Mouse (Mus musculus): ENCODE measurements around the gene Mroh3.

Gene Mroh3

DNA sequence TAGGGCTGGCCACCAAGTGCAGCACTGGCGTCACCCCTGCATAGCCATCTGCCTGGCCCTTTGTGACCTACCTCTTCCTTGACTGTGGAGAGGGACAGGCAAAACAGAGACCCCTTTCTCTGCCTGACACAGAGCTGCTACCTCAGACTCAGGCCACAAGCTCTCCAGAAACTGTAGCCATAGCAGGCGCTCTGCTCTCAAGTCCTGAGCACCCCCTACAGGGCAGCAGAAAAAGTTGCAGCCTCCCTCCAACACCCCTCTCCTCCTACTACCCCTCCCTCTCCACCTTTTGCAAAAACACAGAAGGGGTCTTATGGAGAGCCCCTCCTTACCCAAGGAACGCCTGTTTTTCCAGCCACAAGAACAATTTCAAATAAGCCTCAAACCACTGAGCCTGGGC, at the start of gene Mroh3:
Gene Mroh3 (minus strand): TSS at position 26 of the 400 bp plus-strand sequence.
- no peak for DNase-seq

DNA sequence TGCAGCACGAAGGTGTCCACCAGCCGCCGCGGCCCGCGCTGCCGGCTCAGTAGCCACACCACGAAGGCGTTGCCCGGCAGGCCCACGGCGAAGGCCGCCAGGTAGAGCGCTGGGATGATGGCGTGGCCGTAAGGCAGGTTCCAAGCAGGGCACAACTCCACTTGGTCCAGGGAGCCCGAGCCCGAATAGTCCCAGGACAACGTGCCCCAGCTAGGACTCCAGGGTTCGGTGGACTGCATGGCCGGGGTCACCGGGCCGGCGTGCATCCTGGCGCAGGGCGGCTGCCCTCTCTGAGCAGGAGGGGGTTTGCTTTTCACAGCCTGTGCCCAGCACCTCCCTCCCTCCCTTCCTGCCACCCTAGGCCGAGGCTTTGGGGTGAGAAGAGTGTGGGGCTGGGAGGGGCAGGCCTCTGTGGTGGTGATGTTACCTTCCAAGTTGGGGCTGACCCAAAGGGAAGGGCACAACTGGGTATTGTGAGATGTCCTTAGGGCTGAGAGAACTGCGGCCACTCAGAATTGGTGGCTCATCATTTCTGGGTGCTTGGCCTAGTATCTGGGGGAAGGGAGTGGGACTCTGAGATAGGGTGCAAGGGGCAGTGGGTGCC, 48.1 kb upstream of the Mroh3 start, which contains the start of gene Gpr25:
Gene Gpr25 (minus strand): TSS at position 239 of the 604 bp plus-strand sequence.
- DNase-seq, result no peak

DNA sequence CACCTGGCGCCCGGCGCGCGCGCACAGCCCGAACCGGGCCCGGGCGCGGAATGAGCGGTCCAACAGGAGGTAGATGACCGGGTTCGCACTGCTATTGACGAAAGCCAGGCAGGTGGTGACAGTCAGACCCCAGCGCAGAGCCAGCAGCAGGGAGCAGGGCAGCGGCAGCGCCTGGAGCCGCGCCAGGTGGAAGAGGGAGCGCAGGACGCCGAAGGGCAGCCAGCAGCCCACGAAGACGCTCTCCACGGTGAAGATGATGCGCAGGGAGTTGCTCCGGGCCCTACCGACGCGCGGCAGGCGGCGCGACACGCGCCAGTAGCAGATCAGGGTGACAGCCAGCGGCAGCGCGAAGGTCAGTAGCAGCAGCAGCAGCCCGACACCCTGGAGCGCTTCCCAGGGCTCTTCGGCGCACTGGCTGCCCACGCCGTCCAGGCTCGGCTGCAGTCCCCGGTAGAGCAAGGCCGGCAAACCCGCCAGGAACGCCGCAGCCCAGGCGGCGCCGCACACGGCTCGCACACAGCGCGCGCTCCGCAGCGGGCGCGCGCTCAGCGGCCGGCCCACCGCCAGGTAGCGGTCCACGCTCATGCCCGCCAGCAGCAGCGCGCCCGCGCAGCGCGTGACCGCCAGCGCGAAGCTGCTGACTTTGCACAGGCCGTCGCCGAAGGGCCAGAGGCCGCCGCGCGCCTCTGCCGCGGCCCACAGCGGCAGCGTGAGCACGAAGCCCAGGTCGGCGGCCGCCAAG, 47.4 kb upstream of the Mroh3 start:
- DNase-seq, result peak; percentile 77

DNA sequence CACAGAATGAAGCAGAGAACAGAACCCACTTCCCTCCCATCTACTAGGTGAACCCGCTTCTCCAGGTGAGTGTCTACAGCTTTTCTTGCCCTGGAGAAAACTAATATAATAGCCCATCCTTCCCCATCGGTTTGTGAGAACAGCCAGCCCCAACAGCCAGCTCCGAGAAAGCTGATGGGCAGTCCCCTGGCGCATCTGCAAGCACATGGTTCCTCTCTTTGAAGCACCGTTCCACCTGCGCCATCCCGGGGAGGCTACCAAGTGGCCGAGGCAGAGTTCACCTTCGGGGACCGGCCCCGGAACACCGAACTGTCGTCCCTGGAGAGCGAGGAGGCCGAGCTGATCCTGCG, 46.9 kb upstream of the Mroh3 start:
- DNase-seq, result no peak

DNA sequence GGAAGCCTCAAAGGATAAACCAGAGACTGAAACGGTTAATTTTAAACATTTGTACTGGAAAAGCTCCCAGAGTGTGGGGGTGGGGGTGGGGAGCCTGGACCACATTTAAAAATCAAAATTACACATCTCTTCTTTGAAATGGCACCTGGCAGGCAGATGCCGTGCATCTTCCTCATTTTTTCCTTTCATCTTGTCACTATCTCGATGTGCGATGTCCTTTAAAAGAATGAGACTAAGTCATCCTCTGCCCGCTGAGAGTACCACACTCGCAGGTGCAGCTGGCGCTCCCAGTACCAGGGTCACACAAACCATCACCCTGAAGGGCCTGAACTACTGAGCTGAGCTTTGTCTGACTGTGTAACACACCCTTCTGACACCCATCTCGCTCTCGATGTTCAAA, 45.9 kb upstream of the Mroh3 start:
- DNase-seq, result no peak

DNA sequence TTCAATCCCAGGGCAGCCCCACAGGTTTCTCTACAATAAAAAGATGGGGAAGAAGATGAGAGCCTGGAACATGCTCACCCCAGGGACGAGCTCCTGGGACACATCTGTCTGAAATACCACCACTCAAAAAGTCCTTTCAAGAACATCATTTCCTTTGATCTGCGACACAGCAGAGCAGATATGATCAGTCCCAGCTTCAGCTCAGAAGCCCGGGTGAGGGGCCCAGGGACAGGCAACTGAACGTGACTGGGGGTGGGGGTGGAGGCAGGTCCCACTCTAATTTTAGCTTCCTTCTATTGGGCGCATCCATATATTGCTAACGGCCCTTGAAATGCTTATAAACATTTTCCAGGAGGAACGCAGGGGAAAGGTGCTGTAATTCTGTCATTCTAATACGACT, 43.0 kb upstream of the Mroh3 start:
- no peak for DNase-seq

DNA sequence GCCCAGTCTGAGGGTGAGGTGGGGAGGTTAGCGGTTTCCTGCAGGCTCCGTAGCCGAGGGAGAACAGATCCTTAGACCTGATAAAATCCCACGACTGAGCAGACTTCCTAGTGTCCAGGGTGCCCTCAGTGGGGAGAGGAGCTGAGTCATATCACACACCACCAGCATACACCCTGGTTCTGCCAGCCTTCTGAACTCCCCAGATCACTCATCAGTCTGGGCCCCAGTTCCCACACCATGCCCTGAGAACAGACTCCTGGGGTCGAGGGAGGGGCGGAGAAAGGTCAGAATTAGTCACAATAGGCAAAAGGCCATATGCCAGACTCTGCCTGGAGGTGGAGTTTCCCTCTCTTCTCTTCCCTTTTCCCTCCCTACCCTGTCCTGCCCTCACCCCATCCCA, 42.5 kb upstream of the Mroh3 start:
- DNase-seq, result no peak

DNA sequence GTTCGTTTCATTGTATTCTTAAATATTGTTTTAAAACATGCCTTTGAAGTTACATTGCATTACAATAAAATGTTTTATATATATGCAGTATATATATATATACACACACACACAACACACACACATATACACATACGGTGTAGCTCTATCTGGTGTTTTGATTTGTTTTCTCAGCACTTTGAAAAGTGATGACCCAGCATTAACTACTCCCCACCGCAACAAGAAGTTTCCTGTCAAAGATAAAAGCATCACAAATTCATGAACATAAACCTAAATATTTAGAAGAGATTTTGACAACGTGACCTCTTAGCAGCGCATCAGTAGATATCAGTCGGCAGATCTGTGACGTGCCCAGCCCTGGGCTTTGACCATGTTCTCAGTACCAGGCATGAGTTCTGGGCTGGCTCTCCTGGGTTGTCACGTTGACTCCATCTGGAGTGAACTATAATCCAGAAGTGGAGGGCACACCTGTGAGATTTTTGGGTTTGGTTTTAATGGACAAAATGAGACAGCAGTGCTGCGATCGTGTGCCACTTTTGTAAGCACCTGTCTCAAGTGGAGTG, 42.0 kb upstream of the Mroh3 start:
- no peak for DNase-seq

DNA sequence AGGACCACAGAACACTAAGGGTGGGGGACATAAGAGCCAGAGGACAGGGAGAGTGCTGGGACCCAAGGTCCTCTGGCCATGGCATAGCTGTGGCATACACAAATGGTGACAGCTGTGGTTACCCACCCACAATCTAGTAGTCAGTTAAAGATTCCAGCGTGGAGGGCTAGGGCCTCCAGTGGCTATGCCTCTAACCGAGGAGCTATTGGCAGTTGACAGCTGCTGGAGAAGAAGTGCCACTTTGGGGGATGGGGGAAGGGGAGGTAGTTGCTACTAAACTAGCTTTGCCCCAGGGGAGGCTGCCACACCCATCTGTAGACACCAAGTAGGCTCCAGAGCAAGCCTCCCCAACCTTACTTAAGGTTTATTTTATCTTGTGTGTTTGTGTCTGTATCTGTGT, 40.8 kb upstream of the Mroh3 start:
- no peak for DNase-seq

DNA sequence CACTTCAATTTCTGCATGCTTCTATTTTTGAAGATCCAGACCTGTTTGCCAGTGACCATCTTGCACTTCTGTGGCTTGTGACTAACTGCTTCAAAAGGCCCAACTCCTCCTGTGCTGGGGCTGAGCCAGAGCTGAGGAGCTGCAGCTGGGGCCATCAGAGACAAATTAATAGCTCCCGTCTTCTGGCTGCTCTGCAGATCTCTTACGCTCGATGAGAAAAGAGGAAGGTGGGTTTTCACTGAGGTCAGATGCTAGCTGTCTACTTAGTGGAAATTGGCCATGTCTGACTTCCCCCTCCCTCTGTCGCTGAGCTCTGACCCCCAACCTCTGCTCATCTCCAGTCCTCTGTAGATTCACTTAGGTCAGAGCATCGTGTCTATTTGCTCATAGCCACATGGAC, 37.0 kb upstream of the Mroh3 start:
- no peak for DNase-seq

DNA sequence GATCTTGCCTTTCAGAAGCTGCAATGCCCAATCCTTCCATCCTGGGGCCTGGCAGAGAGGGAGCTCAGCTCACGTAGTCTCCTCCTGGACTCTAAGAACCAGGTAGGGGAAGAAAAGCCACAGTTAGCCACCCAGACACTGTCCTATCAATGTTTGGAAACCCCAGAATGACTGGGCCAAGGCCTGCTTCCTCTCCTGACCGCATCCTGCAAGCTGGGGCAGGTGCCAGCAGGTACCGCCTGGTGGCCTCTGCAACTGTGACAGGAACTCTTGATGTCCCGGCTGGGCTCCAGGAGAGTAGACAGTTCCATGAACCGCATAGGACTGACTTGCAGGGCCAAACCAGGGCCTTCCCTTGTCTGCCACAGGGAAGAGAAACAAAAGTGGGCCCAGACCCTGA, 34.8 kb upstream of the Mroh3 start:
- no peak for DNase-seq

DNA sequence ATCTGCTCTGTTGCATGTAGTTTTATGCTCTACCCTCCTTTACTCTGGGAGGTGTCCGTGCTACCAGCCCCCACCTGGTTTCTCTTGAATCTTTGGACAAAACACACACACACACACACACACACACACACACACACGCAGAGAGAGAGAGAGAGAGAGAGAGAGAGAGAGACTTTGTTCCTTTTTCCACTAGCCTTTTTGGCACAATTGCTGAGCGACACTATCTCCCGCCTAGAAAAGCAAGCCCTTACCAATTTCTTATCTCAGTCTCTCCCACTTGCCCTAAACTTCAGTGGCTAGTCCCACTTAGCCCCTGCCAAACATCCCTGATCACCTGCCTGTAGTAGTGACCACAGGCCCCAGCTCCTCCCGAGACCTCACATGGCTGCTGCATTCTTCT, 31.8 kb upstream of the Mroh3 start:
- no peak for DNase-seq

DNA sequence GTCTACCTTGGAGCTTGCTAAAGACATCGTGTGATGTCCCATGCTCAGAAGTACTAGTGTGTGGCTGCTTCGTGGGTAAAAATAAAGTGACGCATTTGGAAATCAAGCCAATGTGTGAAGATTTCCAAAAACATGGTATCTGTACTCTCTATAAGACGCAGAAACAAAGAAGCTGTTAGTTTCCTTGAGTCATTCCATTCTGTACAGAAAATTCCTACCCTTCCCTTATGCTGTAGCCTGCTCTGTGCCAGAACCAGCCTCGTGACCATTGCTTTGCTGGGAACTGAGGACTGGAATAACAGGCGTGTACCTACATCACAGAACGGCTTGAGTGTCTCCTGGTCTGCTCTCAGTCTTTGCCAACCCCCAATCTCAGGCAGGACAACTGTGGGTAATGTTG, 29.2 kb upstream of the Mroh3 start:
- DNase-seq, result no peak

DNA sequence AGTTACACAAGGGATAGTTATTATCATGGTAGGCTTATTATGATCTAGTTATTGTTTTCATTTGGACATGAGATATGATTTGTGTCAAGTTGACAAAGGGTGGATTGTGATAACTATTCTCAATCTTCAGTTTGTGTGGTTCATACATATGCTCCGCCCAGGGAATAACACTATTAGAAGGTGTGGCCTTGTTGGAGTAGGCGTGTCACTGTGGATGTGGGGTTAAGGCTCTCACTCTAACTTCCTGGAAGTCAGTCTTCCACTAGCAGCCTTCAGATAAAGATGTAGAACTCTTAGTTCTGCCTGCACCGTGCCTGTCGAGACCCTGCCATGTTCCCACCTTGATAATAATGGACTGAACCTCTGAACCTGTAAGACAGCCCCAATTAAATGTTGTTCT, 25.9 kb upstream of the Mroh3 start:
- no peak for DNase-seq

DNA sequence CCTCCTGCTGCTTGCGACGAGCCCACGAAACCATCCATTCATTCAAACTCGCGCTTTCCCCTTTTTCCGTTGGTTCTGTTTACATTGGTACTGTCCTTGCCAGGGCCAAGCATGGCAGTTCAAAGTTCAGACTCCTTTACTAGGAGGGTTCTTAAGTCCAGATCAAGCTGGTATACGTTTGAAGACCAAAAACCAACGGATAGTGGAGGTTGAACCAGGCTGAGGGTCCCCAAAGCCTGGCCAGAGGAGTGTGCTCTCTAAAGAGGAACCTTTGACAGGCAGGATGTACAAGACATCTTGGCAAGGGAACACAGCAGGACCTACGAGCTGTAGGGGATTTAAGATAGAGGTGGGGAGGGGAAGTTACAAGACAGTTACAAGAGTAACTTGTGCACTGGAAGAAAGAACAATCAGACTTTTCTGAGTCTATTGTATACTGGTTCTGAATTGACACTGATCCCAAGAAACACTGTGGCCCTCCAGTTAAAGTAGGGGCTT, 22.0 kb upstream of the Mroh3 start:
- no peak for DNase-seq

DNA sequence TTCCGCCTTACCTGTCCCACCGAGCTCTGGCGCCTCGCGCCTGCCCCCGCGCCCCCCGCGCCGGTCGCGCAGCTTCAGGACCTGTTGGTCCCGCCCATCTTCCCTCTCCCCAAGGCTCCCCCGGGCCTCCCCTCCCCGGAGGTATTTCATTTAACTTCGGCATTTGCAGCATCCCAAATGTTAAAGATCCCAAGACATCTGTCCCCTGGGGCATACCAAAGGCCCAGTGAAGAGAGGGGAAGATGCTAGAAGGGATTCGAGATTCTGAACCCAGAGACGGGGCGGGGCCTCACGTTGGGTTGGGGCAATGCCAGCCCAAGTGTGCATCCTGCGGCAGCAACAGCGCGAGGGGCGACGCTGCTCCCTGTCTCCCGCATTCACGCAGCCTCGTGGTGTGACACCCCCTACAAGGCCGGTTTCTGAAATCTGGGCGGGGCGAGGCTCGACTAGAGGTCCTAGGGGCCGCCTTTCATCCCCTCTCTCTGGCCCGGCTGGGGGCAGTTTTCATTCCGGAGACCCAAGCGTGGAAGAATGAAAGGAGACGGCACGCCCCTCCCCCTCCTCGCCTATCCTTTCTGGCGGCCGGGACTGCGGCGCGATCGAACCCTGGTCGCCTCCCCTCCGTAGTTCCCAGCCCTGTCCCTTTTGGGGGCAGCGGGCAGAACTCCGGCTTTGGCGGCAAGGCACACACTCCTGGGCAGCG, 21.4 kb upstream of the Mroh3 start, which contains the start of gene Inava:
Gene Inava (minus strand): TSS at position 373 of the 703 bp plus-strand sequence.
- DNase-seq, result peak; percentile 23

DNA sequence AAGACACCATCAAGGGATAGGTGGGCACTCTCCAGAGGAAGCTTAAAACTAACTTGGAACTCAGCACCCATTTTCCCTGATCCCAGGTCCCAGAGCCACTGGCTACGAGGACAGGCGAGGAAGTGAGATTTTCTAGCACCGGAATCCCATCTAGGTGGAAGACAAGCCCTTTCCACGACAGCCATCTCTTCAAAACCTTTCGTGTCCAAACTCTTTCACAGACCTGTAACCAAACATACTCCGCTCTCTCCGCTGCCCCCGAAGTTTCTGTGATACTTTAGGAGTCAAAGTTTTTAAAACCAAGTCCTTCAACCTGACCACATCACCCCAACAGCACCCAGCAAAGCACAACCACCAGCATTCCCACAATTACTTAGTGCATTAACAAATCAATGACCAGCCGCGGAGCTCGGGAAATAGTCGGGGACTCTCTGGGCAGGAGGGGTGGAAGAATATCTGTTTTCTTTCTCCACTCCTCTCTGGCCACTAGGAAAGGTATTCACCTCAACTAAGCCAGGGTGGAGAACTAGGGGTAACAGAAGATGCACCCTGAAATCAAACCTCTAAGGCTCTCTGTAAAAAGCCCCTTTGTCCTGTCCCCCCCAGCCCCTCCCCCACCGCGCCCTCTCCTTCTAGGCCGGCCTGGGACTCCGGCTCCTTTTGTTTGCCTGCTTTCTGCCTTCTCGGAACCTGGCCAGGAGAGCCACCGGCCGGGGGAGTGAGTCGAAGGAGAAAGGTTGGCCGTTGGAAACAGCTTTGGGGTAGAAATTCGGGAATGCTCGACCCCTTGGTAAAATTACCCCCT, 20.6 kb upstream of the Mroh3 start:
- no peak for DNase-seq

DNA sequence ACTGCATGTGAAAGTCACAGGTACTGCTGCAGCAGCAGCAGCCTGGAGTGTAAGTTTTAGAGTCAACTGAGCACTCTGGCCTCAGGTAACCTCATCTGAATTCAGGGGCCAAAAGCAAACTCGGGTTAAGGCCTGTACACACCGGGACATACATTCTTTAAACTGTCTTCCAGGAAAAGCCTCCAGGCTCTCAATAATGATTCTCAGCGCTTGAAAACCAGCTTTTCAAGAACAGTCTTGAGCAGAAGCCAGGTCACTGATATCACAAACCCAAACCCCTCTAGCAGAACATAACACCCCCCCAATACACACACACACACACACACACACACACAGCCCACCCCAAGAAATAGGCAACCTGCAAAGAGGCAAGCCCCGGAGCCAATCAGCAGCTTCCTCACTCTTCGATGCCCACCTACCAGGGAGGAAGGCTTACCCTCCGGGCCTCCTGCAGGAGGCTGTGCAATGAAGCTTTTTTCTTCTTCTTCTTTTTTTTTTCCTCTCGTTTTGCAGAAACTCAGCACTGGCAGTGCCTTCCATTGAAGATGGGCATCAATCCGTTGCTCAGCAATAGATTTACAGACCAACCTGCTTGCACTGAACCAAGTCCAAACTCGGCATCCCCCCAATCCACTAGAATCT, 19.8 kb upstream of the Mroh3 start:
- DNase-seq, result no peak

DNA sequence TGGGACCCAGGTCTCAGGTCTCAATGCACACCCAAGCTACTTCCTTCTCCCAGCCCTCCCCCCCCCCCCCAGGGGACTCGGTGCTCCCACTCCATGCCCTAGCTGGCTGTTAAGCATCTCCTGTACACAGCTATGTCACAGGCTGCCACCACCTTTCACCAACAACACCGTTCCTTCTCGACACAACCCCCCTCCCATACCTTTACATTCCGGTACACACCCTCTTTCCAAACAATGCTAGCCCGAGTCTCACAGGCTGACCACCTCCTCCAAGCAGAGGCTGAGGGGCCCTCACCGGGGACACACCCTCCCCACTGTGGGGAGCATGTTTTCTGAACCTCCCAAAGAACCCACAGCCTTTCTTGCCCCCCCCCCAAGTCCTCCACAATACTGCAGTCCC, 19.0 kb upstream of the Mroh3 start:
- DNase-seq, result no peak

DNA sequence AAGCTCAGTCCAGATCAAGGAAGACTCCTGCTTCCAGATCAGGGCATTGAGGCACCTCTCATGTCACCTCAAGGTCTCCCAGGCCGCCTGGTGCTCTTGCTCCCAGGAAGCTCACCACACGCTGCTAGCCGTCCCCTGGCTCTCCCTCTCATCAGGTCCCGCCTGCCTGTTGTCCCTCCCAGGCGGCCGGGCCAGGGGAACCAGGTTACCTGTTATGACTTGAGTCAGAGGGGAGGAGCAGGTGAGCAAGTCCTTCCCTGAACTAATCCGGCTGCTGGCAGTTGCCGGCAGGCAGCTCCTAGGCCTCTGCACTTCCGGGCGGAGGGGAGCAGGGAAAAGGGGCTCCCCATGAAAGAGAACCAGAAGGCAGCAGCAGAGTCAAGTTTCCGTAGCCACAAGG, 17.6 kb upstream of the Mroh3 start:
- no peak for DNase-seq

DNA sequence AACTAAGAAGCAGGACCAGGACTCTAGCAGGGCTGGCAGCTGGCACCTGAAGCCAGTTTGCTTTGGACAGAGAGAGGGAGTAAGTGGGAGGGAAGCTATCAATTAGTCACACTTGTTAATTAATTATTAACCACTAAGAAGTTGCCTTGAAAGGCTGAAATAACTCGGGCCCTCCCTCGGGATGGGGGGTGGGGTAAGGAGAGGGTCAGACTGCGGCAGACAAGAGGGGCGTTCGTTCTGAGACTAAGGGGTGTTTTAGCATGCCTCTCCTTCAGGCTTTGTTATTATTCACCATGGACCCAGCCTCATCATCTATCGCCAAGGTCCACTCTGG, 16.4 kb upstream of the Mroh3 start:
- no peak for DNase-seq

DNA sequence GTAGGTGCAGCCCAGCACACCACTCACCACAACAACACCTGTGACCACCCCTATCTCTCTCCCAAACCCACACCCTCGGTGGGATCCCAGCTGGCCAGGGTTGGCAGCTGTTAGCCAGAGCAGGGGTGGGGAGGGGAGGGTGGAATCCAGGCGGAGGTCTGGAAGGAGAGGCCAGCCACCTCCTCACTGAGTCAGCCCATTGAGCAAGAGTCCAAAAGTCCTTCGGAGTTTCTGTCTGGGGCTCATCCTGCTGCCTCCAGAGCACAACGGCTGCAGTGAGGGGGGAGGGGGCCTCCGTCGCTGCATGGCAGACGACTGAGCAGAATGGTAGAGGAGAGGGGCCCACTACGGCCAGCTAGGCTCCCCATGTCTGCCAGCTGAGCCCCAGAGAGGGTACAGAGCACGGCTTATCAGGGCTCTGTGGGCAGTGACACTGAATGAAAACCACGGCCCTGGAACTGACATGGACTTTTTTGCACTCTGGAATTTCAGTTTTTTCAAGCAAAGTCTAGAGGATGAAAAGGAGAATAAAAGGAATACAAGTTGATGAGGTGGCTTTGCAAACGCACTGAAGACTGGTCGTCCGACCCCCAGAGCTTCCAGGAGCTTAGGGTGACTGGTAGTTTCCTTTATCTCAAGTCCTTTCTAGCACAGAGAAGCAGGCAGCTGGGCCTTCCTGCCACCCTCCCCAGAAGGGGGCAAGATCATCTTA, 15.9 kb upstream of the Mroh3 start:
- DNase-seq, result no peak
